Mouse (Mus musculus): ENCODE data around the gene Pla2g7.
"Not testable (repeated sequence)": the region's sequence is repeated elsewhere in the genome, so short reads cannot be mapped to it uniquely, and the experiment has no call there.

The Pla2g7 gene

GRCm38 (mm10) chr17:43567992-43568888 is at the start of gene Pla2g7:
Gene Pla2g7 (plus strand): TSS chr17:43568098.
- peak; percentile 20 to 21 for DNase-seq

GRCm38 (mm10) chr17:43518644-43519409 is 49.1 kb upstream of the Pla2g7 start:
- DNase-seq, result peak; percentile 56 to 68

GRCm38 (mm10) chr17:43520166-43520565 is 47.7 kb upstream of the Pla2g7 start:
- DNase-seq, result no peak

GRCm38 (mm10) chr17:43530507-43530906 is 37.4 kb upstream of the Pla2g7 start:
- no peak for DNase-seq

GRCm38 (mm10) chr17:43531192-43531591 is 36.7 kb upstream of the Pla2g7 start:
- no peak for DNase-seq

- DNase-seq, result peak; percentile 5 to 9
Measured at GRCm38 (mm10) chr17:43534362-43535222, 33.3 kb upstream of the Pla2g7 start.

- not testable (repeated sequence) for DNase-seq
Measured at GRCm38 (mm10) chr17:43536841-43537240, 31.1 kb upstream of the Pla2g7 start.

GRCm38 (mm10) chr17:43538767-43539166 is 29.1 kb upstream of the Pla2g7 start:
- no peak for DNase-seq

GRCm38 (mm10) chr17:43543539-43543938 is 24.4 kb upstream of the Pla2g7 start, which contains the start of gene Ankrd66:
Gene Ankrd66 (minus strand): TSS chr17:43543639.
- DNase-seq, result no peak

GRCm38 (mm10) chr17:43544040-43544439 is 23.9 kb upstream of the Pla2g7 start:
- DNase-seq, result no peak

GRCm38 (mm10) chr17:43551122-43551630 is 16.7 kb upstream of the Pla2g7 start:
- no peak for DNase-seq

GRCm38 (mm10) chr17:43554516-43555403 is 13.1 kb upstream of the Pla2g7 start:
- no peak for DNase-seq

GRCm38 (mm10) chr17:43557104-43557503 is 10.8 kb upstream of the Pla2g7 start:
- no peak for DNase-seq

GRCm38 (mm10) chr17:43557541-43558090 is 10.3 kb upstream of the Pla2g7 start:
- peak; percentile 15 to 22 for DNase-seq

- no peak for DNase-seq
Measured at GRCm38 (mm10) chr17:43558678-43559077, 9.2 kb upstream of the Pla2g7 start.

GRCm38 (mm10) chr17:43563192-43563987 is 4.5 kb upstream of the Pla2g7 start:
- no peak for DNase-seq

GRCm38 (mm10) chr17:43567593-43567991 is 306 bp upstream of the Pla2g7 start:
- DNase-seq, result no peak

GRCm38 (mm10) chr17:43569287-43569686 is 1.4 kb downstream of the Pla2g7 start:
- no peak for DNase-seq

- no peak for DNase-seq
Measured at GRCm38 (mm10) chr17:43573624-43574073, 5.8 kb downstream of the Pla2g7 start.

- DNase-seq, result no peak
Measured at GRCm38 (mm10) chr17:43580456-43580855, 12.6 kb downstream of the Pla2g7 start.
